12 mouse cellular contexts compared by ENCODE assay signal in genomic region chr2:180501217-180501967, GRCm38 (mm10). TPM values are rescaled to one million over a fixed set of nuclear protein-coding genes. Genes with fewer than 3 reads are reported as not detected.
DNase-seq lines count a peak whose midpoint lies in the region; ATAC-seq and TF ChIP-seq lines count a peak whose summit lies in the region.
"Had no signal": no experiment of that assay in that cellular context is flagged by ENCODE, and none has a peak within 500 bp of the region (broad histone marks: within the 10 kb centered on the region; RNA-seq: fewer than 3 reads in every experiment).

No protein-coding gene starts in this region.

- H3K9ac ChIP-seq in forebrain, embryonic 12.5 days = no peak overlapping the region
- no peak overlapping the region for H3K9ac ChIP-seq in forebrain, embryonic 11.5 days (ENCODE audit: low read length)
- no peak overlapping the region for H3K9ac ChIP-seq in stomach, embryonic 14.5 days (replicated peaks; ENCODE audit: low read depth, low read length)
- no peak overlapping the region for H3K9ac ChIP-seq in stomach, postnatal 0 days (ENCODE audit: low read length)
- H3K9ac ChIP-seq: liver, embryonic 15.5 days had no signal

- H3K4me1 ChIP-seq in forebrain, embryonic 12.5 days = peaks cover 34% of the 10 kb centered on the region
- peaks cover 13% of the 10 kb centered on the region; the same call in 1 of the 2 replicates for H3K4me1 ChIP-seq in forebrain, embryonic 11.5 days (replicated peaks; ENCODE audit: control insufficient read depth, insufficient read depth, low read length)
- peaks cover 27% of the 10 kb centered on the region for H3K4me1 ChIP-seq in stomach, embryonic 14.5 days (ENCODE audit: control insufficient read depth, insufficient read depth, low read length)
- no peaks in the 10 kb centered on the region for H3K4me1 ChIP-seq in stomach, postnatal 0 days (replicated peaks; ENCODE audit: control insufficient read depth, insufficient read depth)
- H3K4me1 ChIP-seq: liver, embryonic 15.5 days had no signal

- no peak for TF ChIP-seq CTCF in stomach, postnatal 0 days (IDR thresholded peaks at IDR 0.05; ENCODE audit: low read depth)

- TF ChIP-seq EP300 in stomach, postnatal 0 days (optimal IDR thresholded peaks at IDR 0.05) = no peak

- no peak overlapping the region for H3K4me2 ChIP-seq in forebrain, embryonic 12.5 days
- H3K4me2 ChIP-seq in forebrain, embryonic 11.5 days (ENCODE audit: low read depth, low read length, severe bottlenecking) = no peak overlapping the region
- H3K4me2 ChIP-seq in stomach, embryonic 14.5 days (replicated peaks; ENCODE audit: low read depth, low read length) = peak overlapping the region; percentile 66; the same call in 1 of the 2 replicates
- no peak overlapping the region for H3K4me2 ChIP-seq in stomach, postnatal 0 days (replicated peaks; ENCODE audit: low read depth)
- H3K4me2 ChIP-seq: liver, embryonic 15.5 days had no signal

- H3K27ac ChIP-seq in forebrain, embryonic 12.5 days = no peak overlapping the region
- no peak overlapping the region for H3K27ac ChIP-seq in forebrain, embryonic 11.5 days (ENCODE audit: low read depth, low read length)
- peak overlapping the region; percentile 16; the same call in 1 of the 2 replicates for H3K27ac ChIP-seq in stomach, embryonic 14.5 days (ENCODE audit: low read length)
- no peak overlapping the region for H3K27ac ChIP-seq in stomach, postnatal 0 days (replicated peaks)
- H3K27ac ChIP-seq: liver, embryonic 15.5 days had no signal

- H3K27me3 ChIP-seq in forebrain, embryonic 12.5 days = peaks cover 84% of the 10 kb centered on the region
- H3K27me3 ChIP-seq in forebrain, embryonic 11.5 days (ENCODE audit: control insufficient read depth, insufficient read depth, low read length) = peaks cover 38% of the 10 kb centered on the region
- peaks cover 9% of the 10 kb centered on the region; the same call in 1 of the 2 replicates for H3K27me3 ChIP-seq in stomach, embryonic 14.5 days (ENCODE audit: control insufficient read depth, insufficient read depth, low read length)
- peaks cover 6% of the 10 kb centered on the region for H3K27me3 ChIP-seq in stomach, postnatal 0 days (ENCODE audit: control insufficient read depth, insufficient read depth, low read length)

- DNase-seq in forebrain, embryonic 11.5 days (ENCODE audit: low spot score) = no peak
- DNase-seq in kidney, postnatal 4 days = peak; percentile 47 to 59
- no peak for DNase-seq in kidney, adult 9 months
- DNase-seq in stomach, postnatal 0 days (ENCODE audit: low spot score) = no peak
- DNase-seq in spleen, postnatal 4 days (ENCODE audit: low spot score in 2 of 2) = no peak
- DNase-seq: layer of hippocampus, adult 9-11 months had no signal

- 48% methylated on average over 9 of the region's 9 CpGs for WGBS in forebrain, embryonic 12.5 days
- 53% methylated on average over 9 of the region's 9 CpGs for WGBS in forebrain, embryonic 11.5 days
- 18% methylated on average over 9 of the region's 9 CpGs for WGBS in stomach, embryonic 14.5 days
- 38% methylated on average over 9 of the region's 9 CpGs for WGBS in stomach, postnatal 0 days

- peak; percentile 27; the same call in 1 of the 2 replicates for ATAC-seq in forebrain, embryonic 12.5 days (ENCODE audit: low FRiP score)
- ATAC-seq in forebrain, embryonic 11.5 days (replicated peaks; ENCODE audit: low FRiP score) = no peak
- ATAC-seq in stomach, embryonic 14.5 days (ENCODE audit: insufficient number of reproducible peaks, insufficient read depth, low FRiP score, low read depth) = peak; percentile 68; the same call in 1 of the 2 replicates
- no peak for ATAC-seq in stomach, postnatal 0 days (ENCODE audit: low FRiP score, low TSS enrichment)
- no peak for ATAC-seq in CD4-positive, CD25-positive, alpha-beta regulatory T cell, adult 4 months
- ATAC-seq: Patski had no signal

- no peaks in the 10 kb centered on the region for H3K9me3 ChIP-seq in forebrain, embryonic 12.5 days
- no peaks in the 10 kb centered on the region for H3K9me3 ChIP-seq in forebrain, embryonic 11.5 days (ENCODE audit: control insufficient read depth, low read length)
- no peaks in the 10 kb centered on the region for H3K9me3 ChIP-seq in stomach, embryonic 14.5 days (ENCODE audit: control insufficient read depth, low read depth, low read length)
- H3K9me3 ChIP-seq in stomach, postnatal 0 days (ENCODE audit: control insufficient read depth, low read length) = no peaks in the 10 kb centered on the region
- H3K9me3 ChIP-seq: liver, embryonic 15.5 days had no signal

- no peaks in the 10 kb centered on the region for H3K36me3 ChIP-seq in forebrain, embryonic 12.5 days (replicated peaks)
- H3K36me3 ChIP-seq in forebrain, embryonic 11.5 days (ENCODE audit: control insufficient read depth, insufficient read depth, low read length) = no peaks in the 10 kb centered on the region
- no peaks in the 10 kb centered on the region for H3K36me3 ChIP-seq in stomach, embryonic 14.5 days (ENCODE audit: control insufficient read depth, insufficient read depth, low read length)
- H3K36me3 ChIP-seq in stomach, postnatal 0 days (ENCODE audit: control insufficient read depth, insufficient read depth, low read length) = no peaks in the 10 kb centered on the region
- H3K36me3 ChIP-seq: liver, embryonic 15.5 days had no signal

- no peak overlapping the region for H3K4me3 ChIP-seq in forebrain, embryonic 12.5 days (replicated peaks)
- no peak overlapping the region for H3K4me3 ChIP-seq in forebrain, embryonic 11.5 days (ENCODE audit: low read depth, low read length)
- H3K4me3 ChIP-seq in stomach, embryonic 14.5 days (ENCODE audit: low read depth, low read length) = no peak overlapping the region
- H3K4me3 ChIP-seq in stomach, postnatal 0 days (ENCODE audit: low read depth, low read length) = no peak overlapping the region
- H3K4me3 ChIP-seq: liver, embryonic 15.5 days had no signal

RNA-seq across cellular contexts. Expression of gene Ntsr1, which starts 1.6 kb away (rescaled TPM):
- polyA plus RNA-seq in forebrain, embryonic 12.5 days (2016; fragmentation: Nextera tagmentation; extraction: Ambion mirVana) = 0.55 and 0.67 TPM in 2 replicates
- polyA plus RNA-seq in forebrain, embryonic 11.5 days (2014; fragmentation: Nextera tagmentation; extraction: Ambion mirVana) = 0.15 and 0.21 TPM in 2 replicates
- polyA plus RNA-seq in stomach, embryonic 14.5 days (2014; fragmentation: Nextera tagmentation; extraction: Ambion mirVana) = 1.7 and 2.0 TPM in 2 replicates
- polyA plus RNA-seq in stomach, postnatal 0 days (2015; fragmentation: Nextera tagmentation; extraction: Ambion mirVana) = 0.11 and 0.12 TPM in 2 replicates
- polyA plus RNA-seq in CD4-positive, CD25-positive, alpha-beta regulatory T cell, adult 4 months (2017; shearing (Covaris generic)) = not detected
- polyA plus RNA-seq: C2C12, Patski had no signal

RNA-seq across cellular contexts. Expression of gene Slco4a1, which starts 45.3 kb away (rescaled TPM):
- 4.0 and 4.1 TPM in 2 replicates for polyA plus RNA-seq in forebrain, embryonic 12.5 days (2016; fragmentation: Nextera tagmentation; extraction: Ambion mirVana)
- 4.7 and 6.1 TPM in 2 replicates for polyA plus RNA-seq in forebrain, embryonic 11.5 days (2014; fragmentation: Nextera tagmentation; extraction: Ambion mirVana)
- 3.1 and 3.4 TPM in 2 replicates for polyA plus RNA-seq in stomach, embryonic 14.5 days (2014; fragmentation: Nextera tagmentation; extraction: Ambion mirVana)
- 4.2 and 5.6 TPM in 2 replicates for polyA plus RNA-seq in stomach, postnatal 0 days (2015; fragmentation: Nextera tagmentation; extraction: Ambion mirVana)
- polyA plus RNA-seq in CD4-positive, CD25-positive, alpha-beta regulatory T cell, adult 4 months (2017; shearing (Covaris generic)) = 1 to 10 TPM in 1 of 2 experiments, under 1 TPM in 1; 0.31 to 1.1 TPM

Comparison
In these comparisons a context has a peak if more than half of its experiments do, and no peak if none do; other contexts are left out.
1. ATAC-seq: peak in forebrain, embryonic 12.5 days (single experiment) and stomach, embryonic 14.5 days (single experiment); none in forebrain, embryonic 11.5 days (single experiment), stomach, postnatal 0 days (single experiment) and CD4-positive, CD25-positive, alpha-beta regulatory T cell, adult 4 months (single experiment).
2. DNase-seq: peak in kidney, postnatal 4 days (2 of 2); none in forebrain, embryonic 11.5 days (single experiment), kidney, adult 9 months (single experiment), stomach, postnatal 0 days (single experiment) and spleen, postnatal 4 days (0 of 2).